9 mouse cellular contexts compared by ENCODE assay signal in genomic region chr10:81168521-81169244, GRCm38 (mm10). TPM values are rescaled to one million over a fixed set of nuclear protein-coding genes. Genes with fewer than 3 reads are reported as not detected.
DNase-seq lines count a peak whose midpoint lies in the region; ATAC-seq and TF ChIP-seq lines count a peak whose summit lies in the region.
"Had no signal": no experiment of that assay in that cellular context is flagged by ENCODE, and none has a peak within 500 bp of the region (broad histone marks: within the 10 kb centered on the region; RNA-seq: fewer than 3 reads in every experiment).

No protein-coding gene starts in this region.

- intact Hi-C loops in heart, postnatal 10 days (cut with DNase I) = no loop called here

- 4% methylated on average over 29 of the region's 29 CpGs for WGBS in forebrain, embryonic 11.5 days
- WGBS in lung, embryonic 14.5 days = 2% methylated on average over 29 of the region's 29 CpGs

- TF ChIP-seq RAD21 in CH12.LX (IDR thresholded peaks at IDR 0.05; ENCODE audit: low read depth, low read length) = no peak

- H3K4me1 ChIP-seq in CH12.LX (ENCODE audit: control insufficient read depth in 1 of 2, insufficient read depth in 2 of 2) = peaks cover 16 to 41% of the 10 kb centered on the region in 2 experiments
- H3K4me1 ChIP-seq in forebrain, embryonic 11.5 days (replicated peaks; ENCODE audit: control insufficient read depth, insufficient read depth, low read length) = peaks cover 9% of the 10 kb centered on the region
- peaks cover 8% of the 10 kb centered on the region; the same call in 1 of the 2 replicates for H3K4me1 ChIP-seq in lung, embryonic 14.5 days (ENCODE audit: insufficient read depth)

- in situ Hi-C loops in CH12.LX (cut with MboI; ENCODE audit: low pct_ligation_motif_present, low pct_unique_long_range_greater_than_20kb, low sequenced_read_pairs) = loop anchor here (10.0 kb wide), 1 partner anchor 244 kb away; no protein-coding TSS in a partner anchor

- peaks cover 33% of the 10 kb centered on the region for H3K79me2 ChIP-seq in CH12.LX (replicated peaks; ENCODE audit: control insufficient read depth, extremely low read depth, insufficient read depth, poor library complexity, severe bottlenecking)

- TF ChIP-seq CTCF in CH12.LX (conservative IDR thresholded peaks at IDR 0.05 in 1 of 2, IDR thresholded peaks at IDR 0.05 in 1 of 2; ENCODE audit: low read depth in 2 of 2, low read length in 2 of 2) = no peak
- TF ChIP-seq CTCF in lung, embryonic 14.5 days (IDR thresholded peaks at IDR 0.05; ENCODE audit: low read depth) = no peak

- peak; percentile 91 for DNase-seq in CH12.LX (ENCODE audit: extremely low read depth)
- peak; percentile 93 for DNase-seq in c-Kit-positive CD71-positive TER-119-negative erythroid progenitor cells, embryonic 14.5 days (ENCODE audit: low read depth)
- DNase-seq in forebrain, embryonic 11.5 days (ENCODE audit: low spot score) = peak; percentile 85
- peak; percentile 88 to 90 for DNase-seq in heart, postnatal 10 days
- DNase-seq in kidney, postnatal 4 days = peak; percentile 89 to 94
- peak; percentile 89 for DNase-seq in lung, embryonic 14.5 days
- DNase-seq in thymus, adult 18-20 months = peak; percentile 84 to 91

- no peak for TF ChIP-seq EP300 in CH12.LX (IDR thresholded peaks at IDR 0.05; ENCODE audit: low read length)

- peak; percentile 71 for TF ChIP-seq POLR2A in CH12.LX (IDR thresholded peaks at IDR 0.05; ENCODE audit: low read depth, low read length)

- peak overlapping the region; percentile 65 to 86 (median 80) for H3K4me3 ChIP-seq in CH12.LX (replicated peaks in 1 of 3; ENCODE audit: low read depth in 2 of 3, low read length in 2 of 3, poor library complexity in 1 of 3)
- peak overlapping the region; percentile 89 for H3K4me3 ChIP-seq in forebrain, embryonic 11.5 days (ENCODE audit: low read depth, low read length)
- peak overlapping the region; percentile 94 for H3K4me3 ChIP-seq in lung, embryonic 14.5 days (ENCODE audit: low read depth, low read length)

- H3K4me2 ChIP-seq in CH12.LX (ENCODE audit: insufficient read depth, low read depth, poor library complexity, severe bottlenecking) = peak overlapping the region; percentile 84
- peak overlapping the region; percentile 78 for H3K4me2 ChIP-seq in forebrain, embryonic 11.5 days (ENCODE audit: low read depth, low read length, severe bottlenecking)
- peak overlapping the region; percentile 73 for H3K4me2 ChIP-seq in lung, embryonic 14.5 days

- H3K27me3 ChIP-seq in CH12.LX (replicated peaks) = no peaks in the 10 kb centered on the region
- H3K27me3 ChIP-seq in forebrain, embryonic 11.5 days (ENCODE audit: control insufficient read depth, insufficient read depth, low read length) = no peaks in the 10 kb centered on the region
- no peaks in the 10 kb centered on the region for H3K27me3 ChIP-seq in lung, embryonic 14.5 days (ENCODE audit: insufficient read depth, low read length)

- H3K36me3 ChIP-seq in CH12.LX (replicated peaks in 1 of 2; ENCODE audit: control insufficient read depth in 1 of 2, insufficient read depth in 1 of 2, low read length in 1 of 2) = peaks cover 4 to 23% of the 10 kb centered on the region in 2 experiments
- H3K36me3 ChIP-seq in forebrain, embryonic 11.5 days (ENCODE audit: control insufficient read depth, insufficient read depth, low read length) = peaks cover 2% of the 10 kb centered on the region; the same call in 1 of the 2 replicates
- peaks cover 6% of the 10 kb centered on the region for H3K36me3 ChIP-seq in lung, embryonic 14.5 days (ENCODE audit: insufficient read depth)

- H3K9ac ChIP-seq in CH12.LX (ENCODE audit: insufficient read depth, low read depth) = peak overlapping the region; percentile 55
- peak overlapping the region; percentile 41 for H3K9ac ChIP-seq in forebrain, embryonic 11.5 days (ENCODE audit: low read length)
- H3K9ac ChIP-seq in lung, embryonic 14.5 days = peak overlapping the region; percentile 49

- H3K9me3 ChIP-seq in CH12.LX (replicated peaks; ENCODE audit: low read length) = no peaks in the 10 kb centered on the region
- no peaks in the 10 kb centered on the region for H3K9me3 ChIP-seq in forebrain, embryonic 11.5 days (ENCODE audit: control insufficient read depth, low read length)
- H3K9me3 ChIP-seq in lung, embryonic 14.5 days (ENCODE audit: low read depth, low read length) = no peaks in the 10 kb centered on the region

- H3K27ac ChIP-seq in CH12.LX (ENCODE audit: insufficient read depth, low read depth) = peak overlapping the region; percentile 88
- peak overlapping the region; percentile 14; the same call in 1 of the 2 replicates for H3K27ac ChIP-seq in forebrain, embryonic 11.5 days (ENCODE audit: low read depth, low read length)
- H3K27ac ChIP-seq in lung, embryonic 14.5 days (ENCODE audit: low read depth) = peak overlapping the region; percentile 77

- 0 out of 2 replicates have a peak, but pooled peaks have one; percentile 25 for ATAC-seq in forebrain, embryonic 11.5 days (replicated peaks; ENCODE audit: low FRiP score)
- peak; percentile 51 for ATAC-seq in lung, embryonic 14.5 days (ENCODE audit: insufficient read depth)
- ATAC-seq in neutrophil, adult 5-6 weeks (ENCODE audit: extremely low read depth, insufficient number of reproducible peaks, low FRiP score, poor library complexity, severe bottlenecking) = peak; percentile 40; the same call in 1 of the 2 replicates

- dilution Hi-C loops in CH12.LX (cut with MboI; ENCODE audit: extremely low pct_ligation_motif_present, extremely low pct_unique_long_range_greater_than_20kb, low sequenced_read_pairs) = no loop called here

TF ChIP-seq in CH12.LX, 34 proteins besides CTCF, POLR2A, EP300 and RAD21 (continues in another document):
- TF ChIP-seq MAX (IDR thresholded peaks at IDR 0.05; ENCODE audit: low read length) (peak; percentile 88), CHD1 (IDR thresholded peaks at IDR 0.05; ENCODE audit: low read depth, low read length) (no peak), RCOR1 (conservative IDR thresholded peaks at IDR 0.05; ENCODE audit: low read depth, low read length) (no peak), USF2 (conservative IDR thresholded peaks at IDR 0.05; ENCODE audit: low read depth, low read length) (no peak), SIN3A (IDR thresholded peaks at IDR 0.05; ENCODE audit: low read length) (peak; percentile 84), NRF1 (IDR thresholded peaks at IDR 0.05; ENCODE audit: low read depth, low read length) (no peak), IRF4 (IDR thresholded peaks at IDR 0.05; ENCODE audit: low read depth, low read length) (no peak), ELF1 (IDR thresholded peaks at IDR 0.05; ENCODE audit: low read depth, low read length) (peak; percentile 66; the same call in 1 of the 2 replicates), ETS1 (conservative IDR thresholded peaks at IDR 0.05; ENCODE audit: low read depth, low read length) (peak; percentile 17; the same call in 1 of the 2 replicates), MYC (IDR thresholded peaks at IDR 0.05; ENCODE audit: low read depth, low read length) (peak; percentile 88), CHD2 (IDR thresholded peaks at IDR 0.05; ENCODE audit: low read length) (no peak; the same call in 1 of the 2 replicates), ZKSCAN1 (IDR thresholded peaks at IDR 0.05; ENCODE audit: borderline replicate concordance, low read depth, low read length) (no peak), ZC3H11A (IDR thresholded peaks at IDR 0.05; ENCODE audit: low read depth, low read length) (no peak), JUND (conservative IDR thresholded peaks at IDR 0.05; ENCODE audit: low read depth, low read length) (no peak), UBTF (IDR thresholded peaks at IDR 0.05; ENCODE audit: low read depth, low read length) (0 out of 2 replicates have a peak, but pooled peaks have one; percentile 8), NELFE (IDR thresholded peaks at IDR 0.05; ENCODE audit: low read depth, low read length) (no peak)

RNA-seq across cellular contexts. Expression of gene Pias4, which starts 1.0 kb away (rescaled TPM):
- total RNA-seq in CH12.LX (2012; rRNA removed) (24.3 and 26.6 TPM in 2 replicates), CH12.LX (2014; rRNA removed) (13.6 and 15.3 TPM in 2 replicates)
- polyA plus RNA-seq in CH12.LX (2012; ENCODE audit: insufficient read length, low read depth) = 26.5 and 33.5 TPM in 2 replicates
- polyA plus RNA-seq in forebrain, embryonic 11.5 days (2014; fragmentation: Nextera tagmentation; extraction: Ambion mirVana) = 54.0 and 65.0 TPM in 2 replicates
- 10 to 100 TPM; 14.7 to 17.8 TPM for total RNA-seq in heart, postnatal 10 days (2021)
- 38.7 and 47.9 TPM in 2 replicates for polyA plus RNA-seq in lung, embryonic 14.5 days (2014; fragmentation: Nextera tagmentation; extraction: Ambion mirVana)
- total RNA-seq in neutrophil, adult 5-6 weeks (2017) = 34.5 and 40.5 TPM in 2 replicates

RNA-seq across cellular contexts. Expression of gene Eef2, which starts 7.7 kb away (rescaled TPM):
- total RNA-seq in CH12.LX (2012; rRNA removed) = 3,382 and 4,660 TPM in 2 replicates
- total RNA-seq in CH12.LX (2014; rRNA removed) = 1,528 and 1,752 TPM in 2 replicates
- 2,532 and 2,649 TPM in 2 replicates for polyA plus RNA-seq in CH12.LX (2012; ENCODE audit: insufficient read length, low read depth)
- polyA plus RNA-seq in forebrain, embryonic 11.5 days (2014; fragmentation: Nextera tagmentation; extraction: Ambion mirVana) = 467 and 501 TPM in 2 replicates
- 1,000 to 10,000 TPM; 1,333 to 1,385 TPM for total RNA-seq in heart, postnatal 10 days (2021)
- polyA plus RNA-seq in lung, embryonic 14.5 days (2014; fragmentation: Nextera tagmentation; extraction: Ambion mirVana) = 481 and 493 TPM in 2 replicates
- 1,126 and 1,171 TPM in 2 replicates for total RNA-seq in neutrophil, adult 5-6 weeks (2017)

RNA-seq across cellular contexts. Expression of gene Dapk3, which starts 14.1 kb away (rescaled TPM):
- total RNA-seq in CH12.LX (2012; rRNA removed) (43.9 and 46.2 TPM in 2 replicates), CH12.LX (2014; rRNA removed) (25.4 and 27.5 TPM in 2 replicates)
- polyA plus RNA-seq in CH12.LX (2012; ENCODE audit: insufficient read length, low read depth) = 39.5 and 44.5 TPM in 2 replicates
- 54.8 and 59.3 TPM in 2 replicates for polyA plus RNA-seq in forebrain, embryonic 11.5 days (2014; fragmentation: Nextera tagmentation; extraction: Ambion mirVana)
- 10 to 100 TPM; 33.3 to 39.1 TPM for total RNA-seq in heart, postnatal 10 days (2021)
- polyA plus RNA-seq in lung, embryonic 14.5 days (2014; fragmentation: Nextera tagmentation; extraction: Ambion mirVana) = 52.6 and 55.8 TPM in 2 replicates
- 47.3 and 52.0 TPM in 2 replicates for total RNA-seq in neutrophil, adult 5-6 weeks (2017)

RNA-seq across cellular contexts. Expression of gene 4930442H23Rik, which starts 15.0 kb away (rescaled TPM):
- 0.29 TPM in 1 of 2 replicates, not detected in the other for total RNA-seq in CH12.LX (2012; rRNA removed)
- not detected in 2 replicates for total RNA-seq in CH12.LX (2014; rRNA removed)
- 0.27 and 0.35 TPM in 2 replicates for polyA plus RNA-seq in CH12.LX (2012; ENCODE audit: insufficient read length, low read depth)
- polyA plus RNA-seq in forebrain, embryonic 11.5 days (2014; fragmentation: Nextera tagmentation; extraction: Ambion mirVana) = not detected in 2 replicates
- total RNA-seq in heart, postnatal 10 days (2021) = not detected
- polyA plus RNA-seq in lung, embryonic 14.5 days (2014; fragmentation: Nextera tagmentation; extraction: Ambion mirVana) = not detected in 2 replicates
- not detected in 2 replicates for total RNA-seq in neutrophil, adult 5-6 weeks (2017)
- polyA plus RNA-seq: frontal cortex, adult 2 months had no signal

RNA-seq across cellular contexts. Expression of gene Nmrk2, which starts 33.2 kb away (rescaled TPM):
- total RNA-seq in CH12.LX (2012; rRNA removed) (0.08 TPM in 1 of 2 replicates, not detected in the other), CH12.LX (2014; rRNA removed) (not detected in 2 replicates)
- not detected in 2 replicates for polyA plus RNA-seq in CH12.LX (2012; ENCODE audit: insufficient read length, low read depth)
- polyA plus RNA-seq in forebrain, embryonic 11.5 days (2014; fragmentation: Nextera tagmentation; extraction: Ambion mirVana) = not detected in 2 replicates
- 10 to 100 TPM; 11.6 to 16.5 TPM for total RNA-seq in heart, postnatal 10 days (2021)
- polyA plus RNA-seq in lung, embryonic 14.5 days (2014; fragmentation: Nextera tagmentation; extraction: Ambion mirVana) = 0.23 TPM in 1 of 2 replicates, not detected in the other
- not detected in 2 replicates for total RNA-seq in neutrophil, adult 5-6 weeks (2017)

Comparison
In these comparisons a context has a peak if more than half of its experiments do, and no peak if none do; other contexts are left out.
1. Peak in every context shown above with its lines: DNase-seq, ATAC-seq, H3K4me3 ChIP-seq and H3K27ac ChIP-seq.
2. H3K27ac ChIP-seq: peak in every context shown above with its lines; median percentile 88 in CH12.LX; 77 in lung, embryonic 14.5 days; 14 in forebrain, embryonic 11.5 days.